Mouse (Mus musculus) heart, adult 2 months (tissue): ENCODE measurements around the gene Colec11.

Source experiments
- CTCF ChIP-seq: fragments of 200-600 bp; IDR thresholded peaks from 2 replicates; pipeline ENCODE4 v1.8.1; 2022; ENCODE audit warnings: antibody characterized with exemption, mild to moderate bottlenecking, moderate library complexity
- EP300 ChIP-seq: fragments of 200-500 bp; IDR thresholded peaks from 2 replicates; pipeline ENCODE4 v1.6.1; 2011; ENCODE audit warnings: low read depth, low read length, control low read depth; ENCODE audit not compliant: insufficient read depth
- POLR2A ChIP-seq: fragments of 200-500 bp; IDR thresholded peaks from 2 replicates; pipeline ENCODE4 v1.6.1; 2011; ENCODE audit warnings: mild to moderate bottlenecking, low read depth, low read length, control low read depth; ENCODE audit not compliant: insufficient read depth

GRCm38 (mm10) chr12:28667287-28667686 is 44.1 kb upstream of the Colec11 start:
- no peak for TF ChIP-seq CTCF
- no peak for TF ChIP-seq POLR2A
- no peak for TF ChIP-seq EP300
